Mouse (Mus musculus) effector memory CD4-positive, alpha-beta T cell, adult 5 months (primary cell): ENCODE results near the gene Trmt10a. TPM values are rescaled to one million over a fixed set of nuclear protein-coding genes. Genes with fewer than 3 reads are reported as not detected.

Experiments used
- polyA plus RNA-seq: library from polyadenylated mRNA; unstranded; fragments of 100-300 nt; shearing (Covaris generic); gene quantifications from one replicate; pipeline ENCODE4 v1.2.1, GENCODE M21; 2017

The Trmt10a gene
- 8.6 TPM for polyA plus RNA-seq

GRCm38 (mm10) chr3:138143315-138144059 lies at the start of gene Trmt10a:
TSS of gene Trmt10a (plus strand) at chr3:138143448.

GRCm38 (mm10) chr3:138144642-138145171 lies 1.5 kb downstream of the Trmt10a start, which contains the start of gene Mttp:
TSS of gene Mttp (minus strand) at chr3:138144968.

GRCm38 (mm10) chr3:138193683-138194302 lies 50.5 kb downstream of the Trmt10a start, which contains the start of gene 4930579F01Rik:
TSS of gene 4930579F01Rik (minus strand) at chr3:138193825.

Other genes with a start within 250 kb of the Trmt10a start
- gene Lamtor3, start 224.9 kb upstream of the Trmt10a start, polyA plus RNA-seq: 74.6 TPM
- gene Dapp1, start 161.9 kb upstream of the Trmt10a start, polyA plus RNA-seq: 91.9 TPM
- not detected for gene 1110002E22Rik, start 78.4 kb upstream of the Trmt10a start, polyA plus RNA-seq
- gene Gm5105, start 76.1 kb upstream of the Trmt10a start, polyA plus RNA-seq: not detected
- 3.1 TPM for gene Mttp, start 1.5 kb downstream of the Trmt10a start, polyA plus RNA-seq
- not detected for gene 4930579F01Rik, start 50.4 kb downstream of the Trmt10a start, polyA plus RNA-seq
- not detected for gene Adh7, start 74.3 kb downstream of the Trmt10a start, polyA plus RNA-seq
- gene Adh1, start 117.5 kb downstream of the Trmt10a start, polyA plus RNA-seq: 2.4 TPM
- not detected for gene Adh6a, start 169.8 kb downstream of the Trmt10a start, polyA plus RNA-seq
- not detected for gene Adh6b, start 198.3 kb downstream of the Trmt10a start, polyA plus RNA-seq